Mouse (Mus musculus) right cerebral cortex, adult 18-20 months (tissue): ENCODE data around the gene Srsf9.
"Not testable (repeated sequence)": the region's sequence is repeated elsewhere in the genome, so short reads cannot be mapped to it uniquely, and the experiment has no call there.

Experiments used
- DNase-seq: peaks from one replicate; pipeline ENCODE4 v3.0.0; 2022; ENCODE audit warnings: mixed read lengths

Srsf9 gene

DNA sequence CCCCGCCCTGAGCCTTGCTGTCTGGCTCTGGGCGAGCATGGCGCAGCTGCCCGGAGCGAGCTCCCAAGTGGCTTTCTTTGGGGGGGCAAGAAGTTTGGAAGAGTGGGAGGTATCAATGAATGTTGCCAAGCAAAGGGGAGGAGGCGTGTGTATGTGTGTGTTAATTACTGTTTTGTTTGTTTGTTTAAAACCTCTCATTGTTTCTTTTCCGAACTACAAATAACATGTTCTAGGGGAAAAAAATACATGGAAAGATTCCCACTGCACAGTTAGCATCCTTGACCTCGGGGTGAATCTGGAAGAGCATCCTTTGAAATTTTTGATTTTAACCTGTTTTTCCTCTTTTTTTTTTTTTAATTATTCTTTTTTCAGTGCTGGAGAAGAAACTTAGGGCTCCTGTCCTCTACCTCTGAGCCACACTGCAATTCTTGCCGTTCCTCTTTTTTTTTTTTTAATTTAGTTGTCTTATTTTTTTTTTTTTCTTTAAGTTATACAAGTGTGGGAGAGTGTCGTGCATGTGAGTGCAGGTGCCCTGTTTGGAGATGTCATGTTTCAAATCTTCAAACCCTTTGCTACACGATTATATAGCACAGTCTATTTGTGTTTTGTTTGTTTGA is 47.3 kb downstream of the Srsf9 start:
- no peak for DNase-seq

DNA sequence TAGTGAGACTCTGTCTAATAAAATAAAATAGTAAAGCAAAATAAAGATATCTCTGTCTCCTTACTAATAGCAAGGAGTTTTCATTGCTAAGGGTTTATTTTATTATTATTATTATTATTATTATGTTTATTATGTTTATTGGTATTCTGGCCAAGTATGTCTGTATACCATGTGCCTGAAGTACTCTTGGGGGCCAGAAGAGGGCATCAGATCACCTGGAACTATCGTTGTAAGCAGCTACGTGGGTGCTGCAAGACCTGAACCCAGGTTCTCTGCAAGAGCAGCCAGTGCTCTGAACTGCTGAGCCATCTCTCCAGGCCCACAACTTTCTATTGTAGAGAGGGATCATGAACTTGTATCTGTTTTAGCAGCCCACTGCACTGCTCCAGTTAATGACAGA is 48.5 kb downstream of the Srsf9 start:
- DNase-seq: no peak

DNA sequence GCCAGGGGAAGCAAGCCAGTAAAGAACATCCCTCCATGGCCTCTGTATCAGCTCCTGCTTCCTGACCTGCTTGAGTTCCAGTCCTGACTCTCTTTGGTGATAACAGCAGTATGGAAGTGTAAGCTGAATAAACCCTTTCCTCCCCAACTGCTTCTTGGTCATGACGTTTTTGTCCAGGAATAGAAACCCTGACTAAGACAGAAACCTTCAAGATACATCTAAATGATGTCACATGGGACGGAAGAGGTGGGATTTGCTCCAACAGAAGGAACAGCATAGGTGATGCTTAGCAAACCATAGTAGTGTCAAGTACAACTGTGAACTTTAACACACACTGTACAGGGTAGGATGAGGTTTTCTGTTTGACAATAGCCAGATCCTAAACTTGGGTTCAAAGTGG is 51.9 kb downstream of the Srsf9 start:
- not testable (repeated sequence) for DNase-seq
